Mouse (Mus musculus): Measurements from ENCODE around the gene Tnfrsf8. TPM values are rescaled to one million over a fixed set of nuclear protein-coding genes. Genes with fewer than 3 reads are reported as not detected.

The Tnfrsf8 gene
- total RNA-seq, 2 experiments from 2014 or later = 0.31 TPM; not detected in 1

- ATAC-seq (replicated peaks; ENCODE audit: low FRiP score, low TSS enrichment, poor library complexity, severe bottlenecking) = no peak
Measured at GRCm38 (mm10) chr4:145274887-145275286, 40.1 kb downstream of the Tnfrsf8 start.

- ATAC-seq (replicated peaks; ENCODE audit: low FRiP score, low TSS enrichment, poor library complexity, severe bottlenecking) = no peak
Measured at GRCm38 (mm10) chr4:145273923-145274322, 41.0 kb downstream of the Tnfrsf8 start.

GRCm38 (mm10) chr4:145272763-145273162 is 42.2 kb downstream of the Tnfrsf8 start:
- no peak for ATAC-seq (replicated peaks; ENCODE audit: low FRiP score, low TSS enrichment, poor library complexity, severe bottlenecking)

GRCm38 (mm10) chr4:145271634-145272033 is 43.3 kb downstream of the Tnfrsf8 start:
- no peak for ATAC-seq (replicated peaks; ENCODE audit: low FRiP score, low TSS enrichment, poor library complexity, severe bottlenecking)

GRCm38 (mm10) chr4:145270136-145270535 is 44.8 kb downstream of the Tnfrsf8 start:
- no peak for ATAC-seq (replicated peaks; ENCODE audit: low FRiP score, low TSS enrichment, poor library complexity, severe bottlenecking)

- ATAC-seq (replicated peaks; ENCODE audit: low FRiP score, low TSS enrichment, poor library complexity, severe bottlenecking) = no peak
Measured at GRCm38 (mm10) chr4:145267631-145268110, 47.3 kb downstream of the Tnfrsf8 start.

- no peak for ATAC-seq (replicated peaks; ENCODE audit: low FRiP score, low TSS enrichment, poor library complexity, severe bottlenecking)
Measured at GRCm38 (mm10) chr4:145266505-145266904, 48.5 kb downstream of the Tnfrsf8 start.

GRCm38 (mm10) chr4:145264761-145265160 is 50.2 kb downstream of the Tnfrsf8 start:
- no peak for ATAC-seq (replicated peaks; ENCODE audit: low FRiP score, low TSS enrichment, poor library complexity, severe bottlenecking)

GRCm38 (mm10) chr4:145263583-145263982 is 51.4 kb downstream of the Tnfrsf8 start:
- ATAC-seq (replicated peaks; ENCODE audit: low FRiP score, low TSS enrichment, poor library complexity, severe bottlenecking) = no peak

GRCm38 (mm10) chr4:145260802-145261201 is 54.2 kb downstream of the Tnfrsf8 start:
- ATAC-seq (replicated peaks; ENCODE audit: low FRiP score, low TSS enrichment, poor library complexity, severe bottlenecking) = no peak

- 0 out of 2 replicates have a peak, but pooled peaks have one; percentile 27 for ATAC-seq (replicated peaks; ENCODE audit: low FRiP score, low TSS enrichment, poor library complexity, severe bottlenecking)
Measured at GRCm38 (mm10) chr4:145257751-145258434, 57.1 kb downstream of the Tnfrsf8 start.

GRCm38 (mm10) chr4:145256144-145256543 is 58.8 kb downstream of the Tnfrsf8 start:
- no peak for ATAC-seq (replicated peaks; ENCODE audit: low FRiP score, low TSS enrichment, poor library complexity, severe bottlenecking)

- peak; percentile 63 for ATAC-seq (replicated peaks; ENCODE audit: low FRiP score, low TSS enrichment, poor library complexity, severe bottlenecking)
Measured at GRCm38 (mm10) chr4:145254418-145254817, 60.5 kb downstream of the Tnfrsf8 start.

GRCm38 (mm10) chr4:145252611-145253010 is 62.4 kb downstream of the Tnfrsf8 start:
- no peak for ATAC-seq (replicated peaks; ENCODE audit: low FRiP score, low TSS enrichment, poor library complexity, severe bottlenecking)

- no peak for ATAC-seq (replicated peaks; ENCODE audit: low FRiP score, low TSS enrichment, poor library complexity, severe bottlenecking)
Measured at GRCm38 (mm10) chr4:145251546-145251945, 63.4 kb downstream of the Tnfrsf8 start.

- ATAC-seq (replicated peaks; ENCODE audit: low FRiP score, low TSS enrichment, poor library complexity, severe bottlenecking) = no peak
Measured at GRCm38 (mm10) chr4:145250002-145250401, 65.0 kb downstream of the Tnfrsf8 start.

GRCm38 (mm10) chr4:145247556-145247955 is 67.4 kb downstream of the Tnfrsf8 start:
- no peak for ATAC-seq (replicated peaks; ENCODE audit: low FRiP score, low TSS enrichment, poor library complexity, severe bottlenecking)

GRCm38 (mm10) chr4:145246173-145247011 is 68.6 kb downstream of the Tnfrsf8 start, which contains the start of gene Tnfrsf1b:
TSS of gene Tnfrsf1b (minus strand) at chr4:145246870.
- ATAC-seq (replicated peaks; ENCODE audit: low FRiP score, low TSS enrichment, poor library complexity, severe bottlenecking) = peak; percentile 80

GRCm38 (mm10) chr4:145245581-145245980 is 69.4 kb downstream of the Tnfrsf8 start:
- ATAC-seq (replicated peaks; ENCODE audit: low FRiP score, low TSS enrichment, poor library complexity, severe bottlenecking) = no peak

GRCm38 (mm10) chr4:145244676-145245075 is 70.3 kb downstream of the Tnfrsf8 start:
- no peak for ATAC-seq (replicated peaks; ENCODE audit: low FRiP score, low TSS enrichment, poor library complexity, severe bottlenecking)

All from megakaryocyte-erythroid progenitor cell, adult 5-6 weeks (primary cell).